Mouse (Mus musculus) embryonic facial prominence, embryonic 11.5 days (tissue): ENCODE results near the gene Gm28729. TPM values are rescaled to one million over a fixed set of nuclear protein-coding genes. Genes with fewer than 3 reads are reported as not detected.
"Not testable (repeated sequence)": the region's sequence is repeated elsewhere in the genome, so short reads cannot be mapped to it uniquely, and the experiment has no call there.

Experiments
- ATAC-seq: fragments of 200-750 bp; cut with Nextera tagmentation; replicated peaks from 2 replicates; pipeline ENCODE4 v1.8.0; 2017; ENCODE audit warnings: low read depth; ENCODE audit not compliant: insufficient number of reproducible peaks, low FRiP score, low TSS enrichment
- DNase-seq: peaks from one replicate; pipeline ENCODE4 v3.0.0-alpha.2; 2015; ENCODE audit warnings: low spot score
- H3K27ac ChIP-seq: fragments of 300-500 bp; sonication (generic); replicated peaks from 2 replicates; pipeline ENCODE4 v1.5.1; 2014; ENCODE audit warnings: mild to moderate bottlenecking, low read depth, low read length, control low read depth
- H3K27me3 ChIP-seq: fragments of 300-500 bp; sonication (generic); 2 replicates; pipeline ENCODE4 v1.6.1; 2014; ENCODE audit warnings: mild to moderate bottlenecking, low read length, moderate library complexity, mixed read lengths; ENCODE audit not compliant: control insufficient read depth, insufficient read depth
- H3K36me3 ChIP-seq: fragments of 300-500 bp; sonication (generic); replicated peaks from 2 replicates; pipeline ENCODE4 v1.6.1; 2014; ENCODE audit warnings: low read depth, mild to moderate bottlenecking, low read length, moderate library complexity, mixed read lengths; ENCODE audit not compliant: control insufficient read depth, insufficient read depth
- H3K4me1 ChIP-seq: fragments of 300-500 bp; sonication (generic); 2 replicates; pipeline ENCODE4 v1.6.1; 2014; ENCODE audit warnings: low read length, mixed read lengths; ENCODE audit not compliant: control insufficient read depth, insufficient read depth
- H3K4me2 ChIP-seq: fragments of 300-500 bp; sonication (generic); 2 replicates; pipeline ENCODE4 v1.6.1; 2014; ENCODE audit warnings: low read depth, mild to moderate bottlenecking, control low read depth, low read length, moderate library complexity
- H3K4me3 ChIP-seq: fragments of 300-500 bp; sonication (generic); 2 replicates; pipeline ENCODE4 v1.5.1; 2014; ENCODE audit warnings: low read depth, low read length, control low read depth
- H3K9ac ChIP-seq: fragments of 300-500 bp; sonication (generic); replicated peaks from 2 replicates; pipeline ENCODE4 v1.6.1; 2014; ENCODE audit warnings: mild to moderate bottlenecking, control low read depth, low read length
- H3K9me3 ChIP-seq: fragments of 300-500 bp; sonication (generic); replicated peaks from 2 replicates; pipeline ENCODE4 v1.6.1; 2016; ENCODE audit warnings: mild to moderate bottlenecking, low read length, inconsistent platforms, mixed read lengths; ENCODE audit not compliant: control insufficient read depth
- WGBS: fragments of 180-500 bp; shearing (Covaris S2); extraction: QIAGEN DNeasy Blood & Tissue Kit; methylation state at CpG from one replicate; pipeline ENCODE4 v1.1.7; 2014; 5-methylcytosine and 5-hydroxymethylcytosine counted together
- polyA plus RNA-seq: library from polyadenylated mRNA; unstranded; fragments of >200 nt; fragmentation: Nextera tagmentation; extraction: Ambion mirVana; gene quantifications from 2 replicates; pipeline ENCODE4 v1.2.1, GENCODE M21; 2014

Gene Gm28729
- polyA plus RNA-seq, 1 experiment from 2014 or later, result not detected

DNA sequence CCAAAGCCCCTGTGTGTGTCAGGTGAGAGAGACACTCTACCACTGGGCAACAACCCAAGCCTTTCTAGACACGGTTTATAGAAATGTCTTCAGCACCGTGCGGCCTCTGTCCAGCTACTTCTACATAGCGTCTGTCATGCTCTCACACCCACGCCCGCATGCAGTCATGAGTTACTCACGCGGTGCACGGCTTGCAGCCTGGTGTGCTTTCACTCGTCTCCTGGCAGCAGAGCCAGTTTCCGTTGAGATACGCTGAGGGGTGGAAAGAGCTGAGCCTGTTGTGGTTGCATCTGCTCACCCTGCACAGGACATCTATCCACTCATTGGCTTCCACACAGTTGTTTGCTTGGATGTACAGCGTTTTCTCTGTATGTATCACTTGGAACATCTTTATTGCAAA, 20.3 kb upstream of the Gm28729 start:
- WGBS, result 94% methylated on average over 13 of the region's 13 CpGs
- H3K9me3 ChIP-seq, result no peaks in the 10 kb centered on the region
- DNase-seq, result no peak
- H3K36me3 ChIP-seq, result no peaks in the 10 kb centered on the region; the same call in 1 of the 2 replicates
- no peak overlapping the region for H3K4me3 ChIP-seq
- H3K27ac ChIP-seq, result no peak overlapping the region
- H3K4me1 ChIP-seq, result no peaks in the 10 kb centered on the region
- ATAC-seq, result no peak
- no peak overlapping the region for H3K9ac ChIP-seq
- H3K27me3 ChIP-seq, result no peaks in the 10 kb centered on the region
- no peak overlapping the region for H3K4me2 ChIP-seq

DNA sequence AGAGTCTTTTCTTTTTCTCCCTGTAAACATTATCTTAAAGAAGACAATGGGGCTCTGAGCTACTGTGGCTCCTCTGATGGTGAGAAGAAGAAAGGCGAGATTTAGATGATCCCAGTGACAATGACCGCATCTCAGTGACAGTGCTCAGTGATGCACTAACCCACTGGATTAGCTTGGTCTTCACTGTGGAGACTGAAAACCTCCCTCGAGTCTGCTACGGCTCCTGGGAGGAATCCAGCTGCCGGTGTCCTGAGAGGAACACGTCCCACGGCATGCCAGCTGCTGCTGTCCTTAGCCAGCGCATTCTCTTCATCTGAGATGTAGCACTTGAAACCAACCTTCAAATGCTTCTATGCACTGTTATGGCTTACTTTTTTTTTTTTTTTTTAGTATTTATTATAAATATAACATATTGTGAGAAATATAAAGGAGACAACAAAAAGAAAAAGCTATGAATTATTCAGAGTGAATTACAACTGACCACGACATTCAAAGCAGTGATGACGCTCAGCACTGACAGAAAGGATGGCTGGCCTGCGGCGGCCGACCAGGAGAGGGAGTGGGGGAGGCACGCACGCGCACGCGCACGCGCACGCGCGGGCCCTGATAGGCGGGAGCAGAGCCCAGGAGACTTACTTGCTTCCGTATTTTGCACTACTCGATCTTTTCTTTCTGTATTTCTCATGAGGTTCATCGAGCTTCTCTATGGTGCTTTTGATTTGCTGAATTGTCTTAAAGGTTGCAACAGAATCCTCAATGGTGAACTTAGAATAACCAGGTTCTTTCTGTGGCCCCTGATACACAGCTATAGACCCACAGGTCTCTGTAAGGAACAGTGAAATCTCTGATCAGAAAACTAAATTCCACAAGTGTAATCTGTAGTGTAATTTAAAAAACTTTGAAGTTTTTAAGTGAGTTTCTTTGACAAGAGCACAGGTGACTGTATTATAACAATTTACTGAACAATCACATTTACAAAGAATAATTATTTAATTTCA, 18.9 kb upstream of the Gm28729 start:
- ATAC-seq (peak; percentile 78; the same call in 1 of the 2 replicates), DNase-seq (peak; percentile 80)
- no peak overlapping the region for H3K27ac ChIP-seq
- no peak overlapping the region for H3K4me3 ChIP-seq
- no peaks in the 10 kb centered on the region for H3K27me3 ChIP-seq
- no peak overlapping the region for H3K4me2 ChIP-seq
- H3K9ac ChIP-seq, result no peak overlapping the region
- 33% methylated on average over 27 of the region's 27 CpGs for WGBS
- no peaks in the 10 kb centered on the region; the same call in 1 of the 2 replicates for H3K36me3 ChIP-seq
- H3K9me3 ChIP-seq, result no peaks in the 10 kb centered on the region
- H3K4me1 ChIP-seq, result no peaks in the 10 kb centered on the region

DNA sequence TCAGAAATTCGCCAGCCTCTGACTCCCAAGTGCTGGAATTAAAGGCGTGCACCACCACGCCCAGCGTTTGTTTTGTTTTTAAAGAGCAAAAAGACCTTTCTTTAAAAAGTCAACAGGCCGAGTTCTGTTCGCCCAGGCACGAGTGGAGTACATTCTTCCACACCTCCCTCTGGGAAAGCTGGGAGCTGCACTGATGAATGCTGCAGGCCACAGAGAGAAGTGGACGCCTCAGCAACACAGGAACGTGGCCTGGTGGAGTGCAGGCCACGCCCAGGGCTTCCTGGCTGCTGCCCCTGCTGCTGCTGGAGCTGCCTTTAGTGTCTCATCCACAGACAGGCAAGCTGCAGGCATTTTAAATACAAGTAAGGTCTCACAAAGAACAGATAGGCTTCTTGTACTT, 13.9 kb upstream of the Gm28729 start:
- no peak overlapping the region for H3K9ac ChIP-seq
- H3K4me1 ChIP-seq, result no peaks in the 10 kb centered on the region
- ATAC-seq (no peak), DNase-seq (no peak)
- H3K4me3 ChIP-seq, result no peak overlapping the region
- H3K9me3 ChIP-seq, result no peaks in the 10 kb centered on the region
- no peak overlapping the region for H3K4me2 ChIP-seq
- H3K27me3 ChIP-seq, result no peaks in the 10 kb centered on the region
- H3K27ac ChIP-seq, result no peak overlapping the region
- H3K36me3 ChIP-seq, result no peaks in the 10 kb centered on the region
- 61% methylated on average over 10 of the region's 10 CpGs for WGBS

DNA sequence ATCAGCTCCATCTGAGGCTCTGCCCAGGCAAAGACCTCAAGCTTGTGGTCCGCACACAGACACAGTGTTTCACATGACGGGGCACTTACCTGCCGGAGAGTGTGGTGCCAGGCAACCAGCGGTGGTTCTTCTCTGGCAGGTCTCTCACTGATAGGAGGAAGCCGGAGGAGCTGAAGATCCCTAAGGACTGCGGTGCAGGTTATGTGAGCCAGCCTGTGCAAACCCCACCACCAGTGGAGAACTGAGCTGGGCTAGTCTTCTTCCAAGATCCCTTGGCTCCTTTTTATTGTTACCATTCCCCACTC, 12.5 kb upstream of the Gm28729 start:
- H3K4me2 ChIP-seq, result no peak overlapping the region
- H3K9ac ChIP-seq, result no peak overlapping the region
- DNase-seq, result no peak
- WGBS, result 88% methylated on average over 6 of the region's 6 CpGs
- H3K9me3 ChIP-seq, result no peaks in the 10 kb centered on the region
- H3K27ac ChIP-seq, result no peak overlapping the region
- no peak for ATAC-seq
- no peaks in the 10 kb centered on the region for H3K4me1 ChIP-seq
- no peaks in the 10 kb centered on the region for H3K27me3 ChIP-seq
- no peak overlapping the region for H3K4me3 ChIP-seq
- no peaks in the 10 kb centered on the region for H3K36me3 ChIP-seq

DNA sequence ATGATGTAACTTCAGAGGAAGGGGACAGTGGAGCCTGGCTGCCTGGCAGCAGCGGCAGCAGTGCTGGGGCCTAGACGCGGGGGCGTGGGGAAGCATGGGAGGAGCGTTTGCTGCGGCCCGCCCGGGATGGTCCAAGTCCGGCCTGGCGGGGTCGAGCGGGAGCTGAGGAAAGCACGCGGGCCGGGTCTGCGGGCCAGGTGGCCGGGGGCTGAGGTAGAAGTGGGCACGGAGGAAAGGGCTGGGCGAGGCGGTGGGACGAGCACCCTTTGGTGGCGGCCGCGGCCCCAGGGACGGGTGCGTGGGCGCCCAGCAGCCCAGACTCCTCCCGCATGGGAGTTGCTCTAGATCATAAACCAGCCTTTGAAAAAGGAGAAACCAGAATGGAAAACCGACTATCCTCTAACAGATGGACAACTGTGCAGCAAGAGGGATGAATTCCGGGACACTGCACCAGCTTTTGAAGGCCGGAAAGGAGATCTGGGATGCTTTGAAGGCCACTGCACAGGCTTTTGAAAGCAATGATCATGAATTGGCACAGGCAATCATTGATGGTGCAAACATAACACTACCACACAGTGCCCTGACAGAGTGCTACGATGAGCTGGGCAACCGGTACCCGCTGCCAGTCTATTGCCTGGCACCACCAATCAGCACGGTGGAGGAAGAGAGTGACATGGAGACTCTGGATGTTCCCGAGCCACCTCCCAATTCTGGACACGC, 12.0 kb upstream of the Gm28729 start:
- peak overlapping the region; percentile 65 for H3K9ac ChIP-seq
- no peaks in the 10 kb centered on the region for H3K27me3 ChIP-seq
- DNase-seq (peak; percentile 67), ATAC-seq (peak; percentile 85)
- H3K36me3 ChIP-seq, result no peaks in the 10 kb centered on the region
- peak overlapping the region; percentile 56 for H3K4me2 ChIP-seq
- H3K4me3 ChIP-seq, result peak overlapping the region; percentile 30
- H3K4me1 ChIP-seq, result no peaks in the 10 kb centered on the region
- 23% methylated on average over 36 of the region's 37 CpGs for WGBS
- no peak overlapping the region for H3K27ac ChIP-seq
- H3K9me3 ChIP-seq, result no peaks in the 10 kb centered on the region

DNA sequence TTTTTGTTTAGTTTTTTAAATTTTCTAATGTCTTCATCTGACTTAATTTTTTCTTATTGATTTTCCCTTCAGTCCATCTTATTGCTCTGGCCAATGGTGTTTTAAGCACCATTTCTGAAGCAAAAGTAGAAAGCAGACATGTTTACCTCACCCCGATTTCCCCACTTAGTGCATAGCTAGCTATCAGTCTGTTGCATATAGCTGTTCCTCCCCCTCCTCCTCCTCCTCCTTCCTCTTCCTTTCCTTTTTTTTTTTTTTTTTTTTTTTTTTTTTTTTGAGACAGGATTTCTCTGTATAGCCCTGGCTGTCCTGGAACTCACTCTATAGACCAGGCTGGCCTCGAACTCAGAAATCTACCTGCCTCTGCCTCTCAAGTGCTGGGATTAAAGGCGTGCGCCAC, 11.0 kb upstream of the Gm28729 start:
- H3K4me1 ChIP-seq, H3K9ac ChIP-seq, H3K27ac ChIP-seq, H3K9me3 ChIP-seq, H3K4me2 ChIP-seq, DNase-seq, H3K36me3 ChIP-seq, ATAC-seq, H3K4me3 ChIP-seq, H3K27me3 ChIP-seq: not testable (repeated sequence)
- 88% methylated on average over 4 of the region's 4 CpGs for WGBS

DNA sequence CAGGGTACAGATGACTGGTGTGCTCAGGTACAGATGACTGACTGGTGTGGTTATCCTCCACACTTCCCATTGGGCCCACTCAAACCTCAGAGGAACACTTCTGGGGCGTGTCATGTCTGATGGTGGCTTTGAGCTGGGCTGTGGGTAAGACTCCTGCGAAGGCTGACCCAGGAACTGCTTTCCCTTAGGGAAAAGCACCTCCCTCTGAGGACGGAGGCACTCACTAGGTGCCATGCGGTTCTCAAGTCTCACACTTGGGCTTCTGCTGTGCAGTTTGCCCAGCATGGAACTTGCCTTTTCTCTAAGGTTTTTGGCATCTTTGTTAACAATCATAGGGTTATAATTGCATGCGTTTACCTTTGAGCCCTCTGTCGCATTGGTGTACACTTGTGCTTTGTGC, 10.4 kb upstream of the Gm28729 start:
- no peak for ATAC-seq
- H3K9ac ChIP-seq, result no peak overlapping the region
- WGBS, result 91% methylated on average over 6 of the region's 6 CpGs
- no peak overlapping the region for H3K4me2 ChIP-seq
- no peaks in the 10 kb centered on the region for H3K36me3 ChIP-seq
- no peak overlapping the region for H3K4me3 ChIP-seq
- no peaks in the 10 kb centered on the region for H3K27me3 ChIP-seq
- no peaks in the 10 kb centered on the region for H3K9me3 ChIP-seq
- no peaks in the 10 kb centered on the region for H3K4me1 ChIP-seq
- H3K27ac ChIP-seq, result no peak overlapping the region
- DNase-seq, result no peak

DNA sequence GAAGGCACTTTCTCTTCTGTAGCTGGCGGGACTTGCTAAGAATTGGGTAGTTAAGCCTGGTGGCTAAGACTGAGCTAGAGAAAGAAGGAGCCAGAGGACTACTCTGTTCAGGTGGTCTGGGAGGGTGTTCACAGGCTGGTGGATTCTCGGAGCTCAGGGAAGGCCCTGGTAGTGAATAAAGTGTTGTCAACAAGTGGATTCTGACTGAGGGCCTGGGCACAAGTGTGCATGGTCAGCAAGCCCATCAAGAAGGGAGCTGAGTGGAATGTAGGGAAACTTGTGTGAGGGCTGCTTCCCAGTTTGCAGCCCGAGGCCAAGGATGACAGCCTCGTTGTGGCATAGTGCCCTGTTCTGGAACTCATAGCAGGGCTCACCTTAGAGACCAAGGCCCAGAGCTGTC, 9.2 kb upstream of the Gm28729 start:
- no peaks in the 10 kb centered on the region for H3K4me1 ChIP-seq
- no peak overlapping the region for H3K9ac ChIP-seq
- no peaks in the 10 kb centered on the region for H3K27me3 ChIP-seq
- ATAC-seq (no peak), DNase-seq (no peak)
- WGBS, result 83% methylated on average over 4 of the region's 4 CpGs
- no peak overlapping the region for H3K4me3 ChIP-seq
- no peak overlapping the region for H3K4me2 ChIP-seq
- no peaks in the 10 kb centered on the region for H3K9me3 ChIP-seq
- H3K36me3 ChIP-seq, result no peaks in the 10 kb centered on the region
- no peak overlapping the region for H3K27ac ChIP-seq
